Mouse (Mus musculus): ENCODE measurements around the gene Ptpn6. TPM values are rescaled to one million over a fixed set of nuclear protein-coding genes. Genes with fewer than 3 reads are reported as not detected.

The Ptpn6 gene
- polyA plus RNA-seq, 2 experiments: 9.6 to 13.9 TPM

DNA sequence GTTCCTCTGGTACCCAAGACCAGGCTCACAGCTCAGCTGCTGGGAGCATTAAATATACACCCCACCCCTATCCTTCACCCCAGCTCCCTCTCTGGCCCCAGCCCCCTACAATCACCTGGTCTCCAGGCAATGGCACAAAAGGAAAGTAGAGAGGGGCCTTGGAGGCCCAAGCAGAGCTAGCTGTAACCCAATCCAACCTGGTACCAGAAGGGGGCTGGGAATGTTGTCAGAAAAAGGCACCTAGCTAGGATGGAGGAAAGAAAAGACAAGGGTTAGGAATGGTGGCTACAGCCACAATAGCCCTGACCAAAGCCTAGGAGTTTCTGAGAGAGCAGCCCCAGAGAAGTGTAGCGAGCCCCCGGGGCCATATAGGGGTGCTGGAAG, 20.3 kb upstream of the Ptpn6 start:
- DNase-seq (ENCODE audit: low spot score): no peak
- peaks cover 6% of the 10 kb centered on the region; the same call in 1 of the 2 replicates for H3K36me3 ChIP-seq (ENCODE audit: control insufficient read depth, insufficient read depth, low read length)
- H3K27ac ChIP-seq (replicated peaks; ENCODE audit: low read depth, low read length): peak overlapping the region; percentile 98
- TF ChIP-seq POLR2A (IDR thresholded peaks at IDR 0.05; ENCODE audit: borderline replicate concordance, extremely low read depth, insufficient read depth, insufficient read length): 0 out of 2 replicates have a peak, but pooled peaks have one; percentile 7
- peak overlapping the region; percentile 72 for H3K4me2 ChIP-seq (replicated peaks; ENCODE audit: low read depth, low read length, severe bottlenecking)
- H3K9me3 ChIP-seq (ENCODE audit: control insufficient read depth, low read length): no peaks in the 10 kb centered on the region
- H3K4me1 ChIP-seq (ENCODE audit: control insufficient read depth, insufficient read depth, low read length): peaks cover 32% of the 10 kb centered on the region
- 0 out of 2 replicates have a peak overlapping the region, but pooled peaks have one; percentile 93 for H3K9ac ChIP-seq (ENCODE audit: low read depth, low read length, severe bottlenecking)
- H3K27me3 ChIP-seq (ENCODE audit: control insufficient read depth, insufficient read depth, low read length): no peaks in the 10 kb centered on the region
- WGBS: 58% methylated on average over 2 of the region's 2 CpGs
- ATAC-seq (ENCODE audit: low FRiP score, low read depth): no peak
- no peak overlapping the region for H3K4me3 ChIP-seq (replicated peaks; ENCODE audit: low read length)

DNA sequence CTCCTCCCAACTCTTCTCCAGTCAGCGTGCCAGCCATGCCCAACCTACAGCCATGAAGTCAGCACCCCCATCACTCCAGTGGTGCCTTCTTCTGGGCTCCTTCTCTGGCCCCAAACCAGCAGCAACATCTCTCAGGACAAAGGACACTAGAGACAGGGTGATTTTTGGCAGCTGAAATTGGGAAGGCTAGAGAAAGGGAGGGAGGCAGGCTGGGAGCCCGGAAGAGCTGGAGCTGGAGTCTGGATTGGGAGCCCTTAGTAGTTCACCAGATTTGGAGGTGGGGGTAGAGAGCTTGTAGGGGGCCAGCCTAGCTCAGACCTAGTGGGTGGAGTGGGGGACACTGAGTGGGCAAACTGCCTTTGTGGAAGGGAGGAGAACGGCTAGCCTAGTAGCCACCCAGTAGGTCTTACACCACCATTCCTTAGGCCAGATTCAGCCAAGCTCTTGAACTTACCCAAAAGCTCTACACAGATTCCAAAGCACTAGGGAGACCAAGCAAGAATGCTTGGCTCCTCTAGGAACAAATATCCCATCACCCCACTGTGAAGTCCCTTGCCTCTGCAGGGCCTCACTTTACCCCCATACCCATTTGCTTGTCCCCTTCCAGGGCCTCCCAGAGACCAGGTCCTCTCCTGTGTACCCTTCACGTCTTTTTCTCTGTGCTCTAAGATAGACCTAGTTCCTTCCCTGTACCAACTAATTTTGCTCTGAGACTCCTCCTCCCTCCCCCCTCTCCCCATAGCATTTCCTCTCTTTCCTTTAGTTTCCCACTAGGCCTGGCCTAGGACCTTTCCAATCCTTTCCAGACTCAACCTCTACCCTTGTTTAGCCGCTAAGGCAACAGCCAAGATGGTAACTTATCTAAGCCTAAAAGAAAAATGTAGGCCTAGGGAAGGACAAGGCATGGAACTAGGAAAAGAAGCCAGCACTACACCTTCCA, 19.7 kb upstream of the Ptpn6 start:
- no peak for ATAC-seq (ENCODE audit: low FRiP score, low read depth)
- Histone ChIP-seq H3K9ac (ENCODE audit: low read depth, low read length, severe bottlenecking) (peak overlapping the region; percentile 93), H3K36me3 (ENCODE audit: control insufficient read depth, insufficient read depth, low read length) (peaks cover 11% of the 10 kb centered on the region; the same call in 1 of the 2 replicates), H3K9me3 (ENCODE audit: control insufficient read depth, low read length) (no peaks in the 10 kb centered on the region), H3K4me3 (replicated peaks; ENCODE audit: low read length) (peak overlapping the region; percentile 77), H3K4me2 (replicated peaks; ENCODE audit: low read depth, low read length, severe bottlenecking) (peak overlapping the region; percentile 72), H3K27ac (replicated peaks; ENCODE audit: low read depth, low read length) (peak overlapping the region; percentile 98), H3K27me3 (ENCODE audit: control insufficient read depth, insufficient read depth, low read length) (no peaks in the 10 kb centered on the region), H3K4me1 (ENCODE audit: control insufficient read depth, insufficient read depth, low read length) (peaks cover 36% of the 10 kb centered on the region)
- WGBS: 30% methylated on average over 5 of the region's 5 CpGs
- TF ChIP-seq POLR2A (IDR thresholded peaks at IDR 0.05; ENCODE audit: borderline replicate concordance, extremely low read depth, insufficient read depth, insufficient read length): no peak
- DNase-seq (ENCODE audit: low spot score): peak; percentile 60

DNA sequence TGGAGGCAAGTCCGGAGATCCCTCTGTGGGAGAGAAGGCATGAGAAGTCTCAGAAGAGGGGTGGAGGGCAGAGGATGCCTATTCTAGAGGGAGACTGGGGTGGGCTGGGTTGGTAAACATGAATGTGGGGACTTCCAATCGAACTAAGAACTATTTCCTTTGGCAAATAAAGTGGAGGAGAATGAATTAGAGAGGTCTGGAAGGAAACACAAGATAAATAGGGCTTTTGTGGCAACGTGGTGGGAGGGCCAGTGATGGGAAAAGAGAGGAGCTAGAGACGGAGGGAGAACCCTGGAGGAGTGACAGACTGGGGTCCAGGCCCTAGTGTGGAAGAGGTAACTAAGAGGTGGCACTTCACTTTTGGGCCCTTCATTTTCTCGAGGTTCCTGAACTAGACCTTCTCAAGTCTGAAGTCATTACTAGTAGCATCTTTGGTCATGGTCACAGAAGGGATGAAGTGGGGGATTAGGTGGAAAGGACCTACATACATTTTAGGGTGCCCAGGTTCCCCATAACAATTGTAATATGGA, 18.9 kb upstream of the Ptpn6 start:
- H3K4me1 ChIP-seq (ENCODE audit: control insufficient read depth, insufficient read depth, low read length): peaks cover 36% of the 10 kb centered on the region
- peaks cover 11% of the 10 kb centered on the region; the same call in 1 of the 2 replicates for H3K36me3 ChIP-seq (ENCODE audit: control insufficient read depth, insufficient read depth, low read length)
- peak overlapping the region; percentile 72 for H3K4me2 ChIP-seq (replicated peaks; ENCODE audit: low read depth, low read length, severe bottlenecking)
- H3K9me3 ChIP-seq (ENCODE audit: control insufficient read depth, low read length): no peaks in the 10 kb centered on the region
- TF ChIP-seq POLR2A (IDR thresholded peaks at IDR 0.05; ENCODE audit: borderline replicate concordance, extremely low read depth, insufficient read depth, insufficient read length): no peak
- DNase-seq (ENCODE audit: low spot score): no peak
- H3K27me3 ChIP-seq (ENCODE audit: control insufficient read depth, insufficient read depth, low read length): no peaks in the 10 kb centered on the region
- H3K27ac ChIP-seq (replicated peaks; ENCODE audit: low read depth, low read length): peak overlapping the region; percentile 98
- H3K4me3 ChIP-seq (replicated peaks; ENCODE audit: low read length): peak overlapping the region; percentile 77
- peak overlapping the region; percentile 93 for H3K9ac ChIP-seq (ENCODE audit: low read depth, low read length, severe bottlenecking)
- ATAC-seq (ENCODE audit: low FRiP score, low read depth): no peak
- WGBS: 6% methylated on average over 5 of the region's 5 CpGs

DNA sequence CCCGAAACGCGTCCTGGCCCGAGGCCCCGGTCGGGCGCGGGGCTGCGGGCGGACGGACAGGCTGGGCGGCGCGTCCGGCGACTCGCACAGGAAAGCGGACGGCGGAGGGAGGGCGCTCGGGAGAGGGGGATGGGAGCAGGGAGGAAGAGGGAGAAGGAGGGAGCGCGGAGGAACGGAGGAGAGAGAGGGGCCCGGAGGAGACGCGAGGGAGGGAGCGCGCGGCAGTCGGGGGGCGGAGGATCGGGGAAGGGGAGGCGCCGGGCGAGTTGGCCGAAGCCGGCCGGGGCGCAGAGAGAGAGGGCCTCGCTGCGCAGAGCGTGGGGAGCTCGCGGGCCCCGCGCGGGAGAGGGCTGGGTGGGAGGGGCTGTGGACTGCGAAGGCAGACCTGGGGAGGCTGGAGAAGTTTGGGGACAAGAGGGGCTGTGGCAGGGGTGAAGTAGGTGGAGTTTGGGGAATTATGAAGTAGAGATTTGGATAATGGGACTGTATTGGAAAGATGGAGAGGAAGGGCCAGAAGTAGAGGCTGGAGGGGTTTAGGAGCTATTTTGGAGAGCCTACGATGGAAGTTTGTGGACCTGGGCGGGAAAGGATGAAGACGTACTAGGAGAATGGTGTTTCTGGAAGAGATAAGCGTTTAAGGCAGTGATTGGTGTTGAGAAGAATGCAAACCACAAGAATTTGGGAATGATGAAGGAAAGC, 18.3 kb upstream of the Ptpn6 start:
- WGBS: under 1% methylated on average over 43 of the region's 54 CpGs
- Histone ChIP-seq H3K4me3 (replicated peaks; ENCODE audit: low read length) (peak overlapping the region; percentile 77), H3K27me3 (ENCODE audit: control insufficient read depth, insufficient read depth, low read length) (no peaks in the 10 kb centered on the region), H3K9ac (ENCODE audit: low read depth, low read length, severe bottlenecking) (peak overlapping the region; percentile 93), H3K4me2 (replicated peaks; ENCODE audit: low read depth, low read length, severe bottlenecking) (peak overlapping the region; percentile 72), H3K27ac (replicated peaks; ENCODE audit: low read depth, low read length) (peak overlapping the region; percentile 98), H3K4me1 (ENCODE audit: control insufficient read depth, insufficient read depth, low read length) (peaks cover 36% of the 10 kb centered on the region), H3K9me3 (ENCODE audit: control insufficient read depth, low read length) (no peaks in the 10 kb centered on the region), H3K36me3 (ENCODE audit: control insufficient read depth, insufficient read depth, low read length) (peaks cover 11% of the 10 kb centered on the region; the same call in 1 of the 2 replicates)
- 0 out of 2 replicates have a peak, but pooled peaks have one; percentile 14 for TF ChIP-seq POLR2A (IDR thresholded peaks at IDR 0.05; ENCODE audit: borderline replicate concordance, extremely low read depth, insufficient read depth, insufficient read length)
- ATAC-seq (ENCODE audit: low FRiP score, low read depth) (peak; percentile 83), DNase-seq (ENCODE audit: low spot score) (peak; percentile 85)
